Mouse (Mus musculus): Measurements from ENCODE around the gene B4galnt2. TPM values are rescaled to one million over a fixed set of nuclear protein-coding genes. Genes with fewer than 3 reads are reported as not detected.

B4galnt2 gene
- polyA plus RNA-seq (2012; rRNA removed; ENCODE audit: low replicate concordance): 60.2 and 69.6 TPM in 2 replicates

GRCm38 (mm10) chr11:95914571-95914991 is at the start of gene B4galnt2:
TSS of gene B4galnt2 (minus strand) at chr11:95914891.

GRCm38 (mm10) chr11:95842074-95842681 is 72.5 kb downstream of the B4galnt2 start, which contains the start of gene Abi3:
TSS of gene Abi3 (minus strand) at chr11:95842476.

GRCm38 (mm10) chr11:95837059-95837458 is 77.6 kb downstream of the B4galnt2 start, which contains the start of gene Gngt2:
TSS of gene Gngt2 (plus strand) at chr11:95837216.

GRCm38 (mm10) chr11:95824071-95824876 is 90.4 kb downstream of the B4galnt2 start, which contains the start of gene Phospho1:
TSS of gene Phospho1 (plus strand) at chr11:95824499.

Other genes starting within 250 kb of the B4galnt2 start
- gene Phb, start 247.9 kb downstream of the B4galnt2 start, polyA plus RNA-seq (2012; rRNA removed; ENCODE audit: low replicate concordance): 79.3 and 118 TPM in 2 replicates
- gene Zfp652, start 202.2 kb downstream of the B4galnt2 start, polyA plus RNA-seq (2012; rRNA removed; ENCODE audit: low replicate concordance): 20.0 TPM in 2 replicates
- 0.02 TPM in 1 of 2 replicates, not detected in the other for gene B130006D01Rik, start 191.3 kb downstream of the B4galnt2 start, polyA plus RNA-seq (2012; rRNA removed; ENCODE audit: low replicate concordance)
- 448 and 683 TPM in 2 replicates for gene Phospho1, start 90.4 kb downstream of the B4galnt2 start, polyA plus RNA-seq (2012; rRNA removed; ENCODE audit: low replicate concordance)
- gene Gngt2, start 77.7 kb downstream of the B4galnt2 start, polyA plus RNA-seq (2012; rRNA removed; ENCODE audit: low replicate concordance): 0.74 and 4.5 TPM in 2 replicates
- gene Abi3, start 72.4 kb downstream of the B4galnt2 start, polyA plus RNA-seq (2012; rRNA removed; ENCODE audit: low replicate concordance): 37.9 and 75.9 TPM in 2 replicates
- 0.01 TPM in 1 of 2 replicates, not detected in the other for gene Igf2bp1, start 91.0 kb upstream of the B4galnt2 start, polyA plus RNA-seq (2012; rRNA removed; ENCODE audit: low replicate concordance)
- 29.2 and 58.2 TPM in 2 replicates for gene Gip, start 109.7 kb upstream of the B4galnt2 start, polyA plus RNA-seq (2012; rRNA removed; ENCODE audit: low replicate concordance)
- 12.5 and 20.3 TPM in 2 replicates for gene Snf8, start 120.0 kb upstream of the B4galnt2 start, polyA plus RNA-seq (2012; rRNA removed; ENCODE audit: low replicate concordance)
- gene Ube2z, start 150.5 kb upstream of the B4galnt2 start, polyA plus RNA-seq (2012; rRNA removed; ENCODE audit: low replicate concordance): 13.4 and 17.6 TPM in 2 replicates
- 1,425 and 1,729 TPM in 2 replicates for gene Atp5g1, start 160.8 kb upstream of the B4galnt2 start, polyA plus RNA-seq (2012; rRNA removed; ENCODE audit: low replicate concordance)
- gene Calcoco2, start 197.1 kb upstream of the B4galnt2 start, polyA plus RNA-seq (2012; rRNA removed; ENCODE audit: low replicate concordance): not detected in 2 replicates
- 0.18 TPM in 1 of 2 replicates, not detected in the other for gene Ttll6, start 218.9 kb upstream of the B4galnt2 start, polyA plus RNA-seq (2012; rRNA removed; ENCODE audit: low replicate concordance)

Measured in duodenum, adult 2 months (tissue).